Mouse (Mus musculus) right cerebral cortex, postnatal 36 days (tissue): ENCODE measurements around the gene Snx6.
"Not testable (repeated sequence)": the region's sequence is repeated elsewhere in the genome, so short reads cannot be mapped to it uniquely, and the experiment has no call there.

ENCODE experiments used
- DNase-seq, 2 experiments: peaks; one replicate each; pipeline ENCODE4 v3.0.0; 2022; ENCODE audit warnings: low spot score in 2 of 2, mixed read lengths in 1 of 2

The Snx6 gene

GRCm38 (mm10) chr12:54709691-54710493, 85.6 kb downstream of the Snx6 start:
- DNase-seq = not testable (repeated sequence)

- no peak for DNase-seq
Measured at GRCm38 (mm10) chr12:54699394-54699793, 96.1 kb downstream of the Snx6 start.

- no peak for DNase-seq
Measured at GRCm38 (mm10) chr12:54697791-54698250, 97.7 kb downstream of the Snx6 start.

GRCm38 (mm10) chr12:54697003-54697597, 98.4 kb downstream of the Snx6 start:
- DNase-seq = no peak
